Mouse (Mus musculus): ENCODE measurements around the gene Zfp326. TPM values are rescaled to one million over a fixed set of nuclear protein-coding genes. Genes with fewer than 3 reads are reported as not detected.

Zfp326 gene
- polyA plus RNA-seq, 1 experiment from 2014 or later, result 34.9 TPM

- Histone ChIP-seq H3K9me3 (replicated peaks) (no peaks in the 10 kb centered on the region), H3K27me3 (no peaks in the 10 kb centered on the region), H3K4me2 (replicated peaks) (no peak overlapping the region), H3K27ac (replicated peaks) (no peak overlapping the region), H3K4me1 (no peaks in the 10 kb centered on the region), H3K4me3 (replicated peaks) (no peak overlapping the region), H3K36me3 (peaks cover 55% of the 10 kb centered on the region), H3K9ac (no peak overlapping the region)
- ATAC-seq (ENCODE audit: insufficient number of reproducible peaks, low FRiP score, low TSS enrichment, low read depth), result no peak
- 74% methylated on average over 5 of the region's 5 CpGs for WGBS
Measured at GRCm38 (mm10) chr5:105909209-105909608, 32.8 kb downstream of the Zfp326 start.

DNA sequence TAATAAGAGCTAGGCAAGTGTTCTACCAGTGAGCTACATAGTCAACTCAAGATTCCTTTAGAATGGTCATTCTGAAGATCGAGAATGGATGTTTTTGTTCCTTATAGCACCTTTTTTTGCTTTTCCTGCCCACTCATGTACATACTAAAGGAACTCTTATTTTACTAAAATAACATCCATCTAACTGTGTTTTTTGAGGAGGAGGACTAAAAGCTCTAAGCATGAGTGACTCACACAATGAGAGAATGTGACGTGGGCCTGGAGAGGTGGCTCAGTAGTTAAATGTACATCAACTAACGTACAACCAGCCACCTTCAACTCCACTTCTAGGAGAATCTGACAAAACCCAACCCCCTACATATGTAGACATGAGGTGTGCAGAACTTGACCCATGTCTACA is 33.3 kb downstream of the Zfp326 start:
- Histone ChIP-seq H3K27ac (replicated peaks) (no peak overlapping the region), H3K27me3 (no peaks in the 10 kb centered on the region), H3K36me3 (peaks cover 57% of the 10 kb centered on the region), H3K4me3 (replicated peaks) (no peak overlapping the region), H3K4me2 (replicated peaks) (no peak overlapping the region), H3K9me3 (replicated peaks) (no peaks in the 10 kb centered on the region), H3K4me1 (no peaks in the 10 kb centered on the region), H3K9ac (no peak overlapping the region)
- 91% methylated on average over 3 of the region's 3 CpGs for WGBS
- no peak for ATAC-seq (ENCODE audit: insufficient number of reproducible peaks, low FRiP score, low TSS enrichment, low read depth)

DNA sequence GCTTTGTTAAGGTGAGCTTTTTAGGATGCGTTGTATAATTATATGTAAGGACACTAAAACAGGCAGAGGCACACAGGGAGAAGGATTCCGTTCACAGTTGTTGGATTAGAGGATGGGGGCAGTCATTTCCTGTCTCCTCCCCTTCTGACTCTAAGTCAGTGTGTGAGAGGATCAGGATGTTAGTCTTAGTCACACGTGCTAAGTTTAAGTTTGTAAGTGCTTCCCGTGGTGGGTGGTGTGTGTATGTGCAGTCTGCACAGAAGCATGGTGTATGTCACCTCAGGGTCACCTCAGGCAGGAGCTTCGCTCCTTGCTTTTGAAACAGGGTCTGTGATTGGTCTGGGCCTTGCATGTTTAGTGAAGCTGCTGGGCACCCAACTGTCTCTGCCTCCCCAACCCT is 35.1 kb downstream of the Zfp326 start:
- WGBS, result 85% methylated on average over 5 of the region's 5 CpGs
- peaks cover 67% of the 10 kb centered on the region for H3K36me3 ChIP-seq
- H3K27ac ChIP-seq (replicated peaks), result no peak overlapping the region
- H3K9me3 ChIP-seq (replicated peaks), result no peaks in the 10 kb centered on the region
- no peak for ATAC-seq (ENCODE audit: insufficient number of reproducible peaks, low FRiP score, low TSS enrichment, low read depth)
- H3K4me1 ChIP-seq, result no peaks in the 10 kb centered on the region
- H3K4me3 ChIP-seq (replicated peaks), result no peak overlapping the region
- no peak overlapping the region for H3K9ac ChIP-seq
- H3K27me3 ChIP-seq, result no peaks in the 10 kb centered on the region
- H3K4me2 ChIP-seq (replicated peaks), result no peak overlapping the region

GRCm38 (mm10) chr5:105917398-105917797 is 41.0 kb downstream of the Zfp326 start:
- Histone ChIP-seq H3K27me3 (no peaks in the 10 kb centered on the region), H3K9me3 (replicated peaks) (no peaks in the 10 kb centered on the region), H3K27ac (replicated peaks) (no peak overlapping the region), H3K36me3 (peaks cover 50% of the 10 kb centered on the region), H3K4me1 (no peaks in the 10 kb centered on the region), H3K9ac (no peak overlapping the region), H3K4me3 (replicated peaks) (no peak overlapping the region), H3K4me2 (replicated peaks) (no peak overlapping the region)
- no peak for ATAC-seq (ENCODE audit: insufficient number of reproducible peaks, low FRiP score, low TSS enrichment, low read depth)
- WGBS, result 83% methylated on average over 3 of the region's 3 CpGs

DNA sequence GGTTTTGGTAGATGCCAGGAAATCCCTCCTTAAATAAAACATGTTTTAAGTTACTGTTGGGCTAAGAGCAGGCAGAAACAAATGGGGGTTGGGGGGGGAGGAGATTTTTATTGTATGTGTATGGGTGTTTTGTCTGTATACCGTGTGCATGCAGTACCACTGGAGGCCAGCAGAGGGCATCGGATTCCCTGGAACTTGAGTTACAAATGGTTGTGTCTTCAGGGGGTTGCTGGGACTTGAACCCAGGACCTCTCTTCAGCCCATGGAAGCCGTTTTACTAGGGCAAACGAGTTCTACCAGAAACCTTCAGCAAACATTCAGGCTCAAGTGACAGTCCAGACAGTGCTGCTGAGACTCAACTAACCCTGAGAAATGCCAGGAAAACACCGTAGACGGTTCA is 41.9 kb downstream of the Zfp326 start:
- ATAC-seq (ENCODE audit: insufficient number of reproducible peaks, low FRiP score, low TSS enrichment, low read depth), result no peak
- H3K4me1 ChIP-seq, result no peaks in the 10 kb centered on the region
- H3K27me3 ChIP-seq, result no peaks in the 10 kb centered on the region
- no peak overlapping the region for H3K27ac ChIP-seq (replicated peaks)
- 88% methylated on average over 6 of the region's 6 CpGs for WGBS
- no peak overlapping the region for H3K4me3 ChIP-seq (replicated peaks)
- no peak overlapping the region for H3K9ac ChIP-seq
- no peaks in the 10 kb centered on the region for H3K9me3 ChIP-seq (replicated peaks)
- no peak overlapping the region for H3K4me2 ChIP-seq (replicated peaks)
- H3K36me3 ChIP-seq, result peaks cover 42% of the 10 kb centered on the region

GRCm38 (mm10) chr5:105922818-105923487 is 46.6 kb downstream of the Zfp326 start:
- H3K9me3 ChIP-seq (replicated peaks), result no peaks in the 10 kb centered on the region
- no peak overlapping the region for H3K27ac ChIP-seq (replicated peaks)
- H3K27me3 ChIP-seq, result no peaks in the 10 kb centered on the region
- ATAC-seq (ENCODE audit: insufficient number of reproducible peaks, low FRiP score, low TSS enrichment, low read depth), result no peak
- H3K9ac ChIP-seq, result no peak overlapping the region
- no peak overlapping the region for H3K4me2 ChIP-seq (replicated peaks)
- H3K4me3 ChIP-seq (replicated peaks), result no peak overlapping the region
- peaks cover 10% of the 10 kb centered on the region for H3K36me3 ChIP-seq
- 0 out of 2 replicates have a peak, but pooled peaks cover 2% of the 10 kb centered on the region for H3K4me1 ChIP-seq
- 71% methylated on average over 12 of the region's 12 CpGs for WGBS

DNA sequence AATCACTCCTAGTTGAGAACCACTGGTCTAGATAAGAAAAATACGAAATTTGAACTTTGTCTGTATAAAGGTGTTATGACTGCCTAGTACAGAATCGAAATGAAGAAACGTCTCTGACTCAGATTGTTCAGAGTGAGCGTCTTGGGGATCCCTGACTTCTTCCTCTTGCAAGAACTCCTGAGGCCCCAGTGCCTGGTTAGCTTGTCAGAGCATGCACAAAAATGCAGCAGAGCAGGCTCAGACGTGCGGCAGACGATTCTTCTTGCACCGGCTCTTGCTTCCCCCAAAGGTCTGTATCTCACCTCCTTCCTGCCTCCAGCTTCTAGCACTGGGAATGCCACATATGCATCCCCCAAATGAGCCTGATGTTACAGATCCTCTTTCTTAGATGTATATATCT is 48.0 kb downstream of the Zfp326 start:
- Histone ChIP-seq H3K9ac (no peak overlapping the region), H3K9me3 (replicated peaks) (no peaks in the 10 kb centered on the region), H3K4me2 (replicated peaks) (no peak overlapping the region), H3K27me3 (no peaks in the 10 kb centered on the region), H3K27ac (replicated peaks) (peak overlapping the region; percentile 71), H3K36me3 (no peaks in the 10 kb centered on the region; the same call in 1 of the 2 replicates), H3K4me3 (replicated peaks) (no peak overlapping the region), H3K4me1 (0 out of 2 replicates have a peak, but pooled peaks cover 2% of the 10 kb centered on the region)
- WGBS, result 70% methylated on average over 8 of the region's 8 CpGs
- ATAC-seq (ENCODE audit: insufficient number of reproducible peaks, low FRiP score, low TSS enrichment, low read depth), result no peak

GRCm38 (mm10) chr5:105925568-105926255 is 49.3 kb downstream of the Zfp326 start:
- Histone ChIP-seq H3K9ac (no peak overlapping the region), H3K27ac (replicated peaks) (peak overlapping the region; percentile 36; the same call in 1 of the 2 replicates), H3K4me2 (replicated peaks) (no peak overlapping the region), H3K27me3 (no peaks in the 10 kb centered on the region), H3K36me3 (no peaks in the 10 kb centered on the region; the same call in 1 of the 2 replicates), H3K4me3 (replicated peaks) (no peak overlapping the region), H3K9me3 (replicated peaks) (no peaks in the 10 kb centered on the region), H3K4me1 (0 out of 2 replicates have a peak, but pooled peaks cover 2% of the 10 kb centered on the region)
- no peak for ATAC-seq (ENCODE audit: insufficient number of reproducible peaks, low FRiP score, low TSS enrichment, low read depth)
- 53% methylated on average over 14 of the region's 14 CpGs for WGBS

GRCm38 (mm10) chr5:105930282-105930681 is 53.9 kb downstream of the Zfp326 start:
- no peak overlapping the region for H3K4me3 ChIP-seq (replicated peaks)
- WGBS, result 30% methylated on average over 3 of the region's 3 CpGs
- no peaks in the 10 kb centered on the region for H3K4me1 ChIP-seq
- peaks cover 8% of the 10 kb centered on the region; the same call in 1 of the 2 replicates for H3K9me3 ChIP-seq (replicated peaks)
- H3K27ac ChIP-seq (replicated peaks), result no peak overlapping the region
- no peak overlapping the region for H3K9ac ChIP-seq
- H3K4me2 ChIP-seq (replicated peaks), result no peak overlapping the region
- H3K36me3 ChIP-seq, result 0 out of 2 replicates have a peak, but pooled peaks cover 5% of the 10 kb centered on the region
- H3K27me3 ChIP-seq, result no peaks in the 10 kb centered on the region
- no peak for ATAC-seq (ENCODE audit: insufficient number of reproducible peaks, low FRiP score, low TSS enrichment, low read depth)

DNA sequence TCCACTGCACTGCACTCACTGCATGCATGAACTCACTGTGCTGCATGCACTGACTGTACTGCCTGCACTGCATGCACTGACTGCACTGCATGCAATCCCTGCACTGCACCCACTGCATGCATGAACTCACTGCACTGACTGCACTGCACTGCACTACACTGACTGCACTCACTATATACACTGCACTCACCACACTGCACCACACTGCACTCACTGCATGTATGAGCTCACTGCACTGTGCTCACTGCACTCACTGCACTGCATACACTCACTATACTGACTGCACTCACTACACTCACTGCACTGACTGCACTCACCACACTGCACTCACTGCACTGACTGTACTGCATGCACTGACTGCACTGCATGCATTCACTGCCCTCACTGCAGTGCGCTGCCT is 56.0 kb downstream of the Zfp326 start:
- Histone ChIP-seq H3K27me3 (no peaks in the 10 kb centered on the region), H3K9me3 (replicated peaks) (peaks cover 8% of the 10 kb centered on the region; the same call in 1 of the 2 replicates), H3K4me3 (replicated peaks) (no peak overlapping the region), H3K4me2 (replicated peaks) (no peak overlapping the region), H3K36me3 (0 out of 2 replicates have a peak, but pooled peaks cover 5% of the 10 kb centered on the region), H3K27ac (replicated peaks) (no peak overlapping the region), H3K9ac (no peak overlapping the region), H3K4me1 (no peaks in the 10 kb centered on the region)
- ATAC-seq (ENCODE audit: insufficient number of reproducible peaks, low FRiP score, low TSS enrichment, low read depth), result 0 out of 2 replicates have a peak, but pooled peaks have one; percentile 60
- 97% methylated on average over 1 of the region's 1 CpGs for WGBS

DNA sequence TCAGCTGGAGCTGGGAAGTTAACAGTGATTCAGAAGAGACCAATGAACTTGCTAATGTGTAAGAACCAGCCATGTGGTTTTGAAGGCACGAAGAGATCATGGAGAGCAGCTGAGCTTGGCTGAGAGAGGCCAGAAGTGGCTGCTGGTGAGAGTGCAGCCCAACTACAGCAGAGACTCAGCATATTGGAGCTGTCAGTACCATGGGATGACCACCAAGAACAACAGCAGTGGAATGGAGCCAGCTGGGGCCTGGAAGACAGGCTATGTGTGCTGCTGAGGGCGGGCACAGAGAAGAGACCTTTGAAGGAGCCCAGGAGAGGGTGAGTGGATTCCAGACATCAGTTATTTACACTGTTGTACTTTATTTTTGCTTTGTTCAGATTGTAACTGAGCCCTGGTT is 65.6 kb downstream of the Zfp326 start:
- Histone ChIP-seq H3K27me3 (no peaks in the 10 kb centered on the region), H3K36me3 (no peaks in the 10 kb centered on the region), H3K4me3 (replicated peaks) (no peak overlapping the region), H3K9ac (no peak overlapping the region), H3K9me3 (replicated peaks) (no peaks in the 10 kb centered on the region), H3K27ac (replicated peaks) (no peak overlapping the region), H3K4me2 (replicated peaks) (no peak overlapping the region), H3K4me1 (no peaks in the 10 kb centered on the region)
- ATAC-seq (ENCODE audit: insufficient number of reproducible peaks, low FRiP score, low TSS enrichment, low read depth), result no peak
- WGBS, result 78% methylated on average over 2 of the region's 2 CpGs
